Mouse (Mus musculus) myocyte (in vitro differentiated cells): ENCODE measurements at regions not wholly inside any gene's neighbourhood (a gene's known extent, or its start where the extent isn't known, plus 50 kb on each side); places are given as distances from the start of the nearest gene placed in this dataset.

Source experiments
- CEBPB ChIP-seq: IDR thresholded peaks from 2 replicates; pipeline ENCODE4 v1.6.1; 2011; ENCODE audit warnings: mild to moderate bottlenecking, moderate library complexity; ENCODE audit not compliant: poor library complexity, insufficient read depth, severe bottlenecking
- E2F4 ChIP-seq: IDR thresholded peaks from one replicate; pipeline ENCODE4 v1.6.1; 2011; ENCODE audit warnings: mild to moderate bottlenecking, control low read depth, moderate library complexity; ENCODE audit not compliant: insufficient read depth
- MAX ChIP-seq: IDR thresholded peaks from one replicate; pipeline ENCODE4 v1.6.1; 2011; ENCODE audit warnings: low read depth, mild to moderate bottlenecking, control low read depth
- MYOD1 ChIP-seq, 3 experiments: IDR thresholded peaks; one replicate each; pipeline ENCODE4 v1.6.1; 2011; ENCODE audit warnings: control low read depth in 2 of 3, low read depth in 2 of 3, mild to moderate bottlenecking in 2 of 3, moderate library complexity in 1 of 3; ENCODE audit not compliant: insufficient read length in 2 of 3, control insufficient read depth in 1 of 3
- MYOG ChIP-seq, 3 experiments: IDR thresholded peaks; one replicate each; pipeline ENCODE4 v1.6.1; 2011; ENCODE audit warnings: control low read depth in 2 of 3, low read depth in 2 of 3, mild to moderate bottlenecking in 2 of 3; ENCODE audit not compliant: insufficient read length in 2 of 3, control insufficient read depth in 1 of 3, insufficient read depth in 1 of 3
- POLR2A ChIP-seq: IDR thresholded peaks from one replicate; pipeline ENCODE4 v1.6.1; 2011; ENCODE audit warnings: low read depth, mild to moderate bottlenecking, control low read depth, moderate library complexity; ENCODE audit not compliant: insufficient read length
- POLR2AphosphoS2 ChIP-seq: IDR thresholded peaks from one replicate; pipeline ENCODE4 v1.6.1; 2011; ENCODE audit warnings: low read depth, control low read depth; ENCODE audit not compliant: insufficient read length
- REST ChIP-seq: IDR thresholded peaks from one replicate; pipeline ENCODE4 v1.6.1; 2011; ENCODE audit warnings: mild to moderate bottlenecking, control low read depth, moderate library complexity; ENCODE audit not compliant: insufficient read depth, insufficient read length
- SRF ChIP-seq: IDR thresholded peaks from one replicate; pipeline ENCODE4 v1.6.1; 2011; ENCODE audit warnings: low read depth; ENCODE audit not compliant: control insufficient read depth, insufficient read length
- TCF12 ChIP-seq: IDR thresholded peaks from one replicate; pipeline ENCODE4 v1.6.1; 2011; ENCODE audit warnings: mild to moderate bottlenecking, control low read depth; ENCODE audit not compliant: poor library complexity, insufficient read depth, severe bottlenecking
- TCF3 ChIP-seq: IDR thresholded peaks from one replicate; pipeline ENCODE4 v1.6.1; 2011; ENCODE audit warnings: low read depth, control low read depth; ENCODE audit not compliant: insufficient read length
- USF1 ChIP-seq: IDR thresholded peaks from one replicate; pipeline ENCODE4 v1.6.1; 2011; ENCODE audit warnings: low read depth, mild to moderate bottlenecking, control low read depth, moderate library complexity

- TF ChIP-seq POLR2A: no peak
- no peak for TF ChIP-seq POLR2AphosphoS2
- no peak for TF ChIP-seq TCF12
- TF ChIP-seq SRF: no peak
- no peak for TF ChIP-seq E2F4
- TF ChIP-seq MAX: no peak
- TF ChIP-seq CEBPB: no peak
- TF ChIP-seq MYOD1 (IDR thresholded peaks at IDR 0.05; ENCODE audit: control insufficient read depth in 1 of 3, insufficient read length in 2 of 3, low read depth in 2 of 3): no peak
- TF ChIP-seq USF1: no peak
- TF ChIP-seq REST: no peak
- no peak for TF ChIP-seq MYOG (IDR thresholded peaks at IDR 0.05; ENCODE audit: control insufficient read depth in 1 of 3, insufficient read depth in 1 of 3, insufficient read length in 2 of 3, low read depth in 2 of 3)
- no peak for TF ChIP-seq TCF3
Observed at GRCm38 (mm10) chr13:48422438-48423329, 90.6 kb downstream of the Zfp169 start.
